Mouse (Mus musculus): ENCODE measurements around the gene Gm49361. TPM values are rescaled to one million over a fixed set of nuclear protein-coding genes. Genes with fewer than 3 reads are reported as not detected.

The Gm49361 gene
- polyA plus RNA-seq, 3 experiments from 2014 or later, result not detected

DNA sequence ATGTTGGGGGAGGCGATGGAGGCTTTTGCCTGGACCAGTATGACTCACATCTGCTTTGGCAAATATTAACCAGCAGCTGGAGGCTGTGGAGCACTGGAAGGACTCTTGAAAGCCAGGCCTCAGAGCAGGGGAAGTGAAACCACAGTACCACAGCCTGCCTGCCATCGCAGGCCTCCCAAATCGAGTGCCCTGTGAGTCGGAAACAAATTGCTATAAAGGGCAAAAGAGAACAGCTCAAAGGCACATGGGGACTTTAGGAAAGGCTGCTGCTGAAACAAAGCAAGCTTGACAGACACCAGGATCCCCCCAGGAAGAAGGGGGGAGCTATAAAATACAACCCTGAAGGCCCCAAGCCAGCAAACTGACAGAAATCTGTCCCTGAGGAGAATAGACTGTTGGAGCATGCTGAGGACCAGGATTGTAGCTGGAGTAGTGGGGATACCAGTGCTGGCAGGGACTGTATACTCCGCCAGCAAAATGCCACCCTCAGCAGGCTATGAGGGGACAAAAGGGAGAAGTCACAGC is 15.9 kb downstream of the Gm49361 start:
- ATAC-seq, result peak; percentile 74

DNA sequence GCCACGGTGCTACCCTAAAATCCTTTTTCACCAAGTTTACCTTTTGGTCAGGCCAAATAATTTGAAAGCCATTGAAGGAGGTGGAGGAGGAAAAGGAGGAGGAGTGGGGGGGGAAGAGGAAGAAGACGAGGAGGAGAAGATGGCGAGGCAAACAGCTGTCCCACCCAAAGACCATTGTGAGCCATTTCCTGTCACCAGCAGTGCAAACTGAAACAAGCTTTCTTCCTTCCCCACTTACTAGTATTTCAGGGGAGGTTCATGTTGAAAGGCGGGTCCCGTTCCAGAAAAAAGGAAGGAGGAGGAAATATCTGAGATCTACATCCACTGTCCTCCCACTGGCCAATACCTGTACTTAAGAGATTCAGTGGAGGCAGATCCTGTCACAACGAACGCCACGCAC is 16.5 kb downstream of the Gm49361 start:
- peak; percentile 53 for ATAC-seq

DNA sequence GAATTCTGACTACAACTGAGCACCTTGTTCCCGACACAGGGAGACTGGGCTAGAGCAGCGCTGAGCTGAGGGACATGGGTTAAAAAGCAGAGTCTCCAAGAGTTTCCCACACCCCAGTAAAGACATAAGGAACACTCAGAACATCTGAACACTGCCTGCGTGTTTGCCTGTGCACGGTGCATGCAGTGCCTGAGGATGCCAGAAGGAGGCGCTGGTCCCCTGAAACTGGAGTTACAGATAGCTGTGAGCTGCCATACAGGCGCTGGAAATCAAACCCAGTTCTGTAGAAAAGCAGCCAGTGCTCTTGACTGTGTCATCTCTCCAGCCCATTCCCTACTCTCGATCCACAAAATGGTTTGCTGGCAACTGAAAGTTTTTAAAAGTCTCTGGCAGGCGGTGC is 19.7 kb downstream of the Gm49361 start:
- no peak for ATAC-seq

DNA sequence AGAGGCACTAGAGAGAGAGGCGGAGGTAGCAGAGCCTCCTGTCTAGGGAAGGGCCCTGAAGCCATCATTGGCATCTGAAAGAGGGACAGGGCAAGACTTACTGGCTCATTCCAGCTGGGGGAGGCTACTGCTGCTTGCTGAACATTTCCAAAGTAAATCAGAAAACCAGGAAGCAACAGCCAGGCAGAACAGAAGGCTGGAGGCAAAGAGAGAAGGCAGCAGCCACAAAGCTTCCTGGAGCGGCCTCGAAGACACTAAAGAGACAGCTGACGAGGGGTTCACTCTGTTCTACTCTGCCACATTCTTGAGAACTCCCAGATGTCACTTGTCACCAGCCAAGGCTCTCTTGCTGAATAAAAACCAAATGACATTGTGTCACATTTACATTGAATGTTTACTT is 21.4 kb downstream of the Gm49361 start:
- no peak for ATAC-seq

DNA sequence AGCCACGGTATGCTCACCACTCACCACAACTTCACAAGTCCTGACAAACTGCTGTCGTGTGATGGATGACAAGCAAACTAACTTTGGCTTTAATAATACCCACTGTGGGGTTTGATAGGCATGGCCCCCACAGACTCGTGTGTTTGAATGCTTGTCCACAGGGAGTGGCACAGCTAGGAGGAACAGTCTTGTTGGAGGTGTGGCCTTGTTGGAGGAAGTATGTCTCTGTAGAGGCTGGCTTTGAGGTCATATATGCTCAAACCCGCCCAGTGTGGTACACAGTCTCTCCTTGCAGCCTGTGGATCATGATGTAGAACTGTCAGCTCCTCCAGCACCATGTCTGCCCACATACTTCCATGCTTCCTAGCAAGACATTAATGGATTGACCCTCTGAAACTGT is 27.7 kb downstream of the Gm49361 start:
- no peak for ATAC-seq

GRCm38 (mm10) chr14:57716601-57717245 is 29.2 kb downstream of the Gm49361 start:
- ATAC-seq, result no peak

GRCm38 (mm10) chr14:57712884-57713283 is 33.0 kb downstream of the Gm49361 start:
- ATAC-seq, result peak; percentile 88

DNA sequence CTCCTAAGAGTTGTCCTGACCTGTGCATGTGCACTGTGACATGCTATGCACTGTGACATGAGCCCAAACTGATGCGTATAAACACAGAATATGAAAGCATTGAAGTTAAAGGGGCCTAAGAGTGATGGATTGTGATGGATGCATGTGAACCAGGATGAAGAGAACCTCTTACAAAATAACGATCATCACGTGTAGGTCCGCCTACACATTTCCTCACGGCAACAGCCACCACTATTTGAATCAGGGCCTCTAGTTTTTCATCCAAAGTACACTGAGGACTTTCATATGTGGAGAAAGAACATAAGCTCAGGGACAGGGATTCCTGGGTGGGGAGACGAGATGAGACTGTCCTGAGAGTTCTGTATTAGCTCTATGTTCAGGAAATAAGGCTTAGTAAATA is 34.8 kb downstream of the Gm49361 start:
- ATAC-seq, result peak; percentile 54

- ATAC-seq, result no peak
Observed at GRCm38 (mm10) chr14:57709171-57709570, 36.7 kb downstream of the Gm49361 start.

DNA sequence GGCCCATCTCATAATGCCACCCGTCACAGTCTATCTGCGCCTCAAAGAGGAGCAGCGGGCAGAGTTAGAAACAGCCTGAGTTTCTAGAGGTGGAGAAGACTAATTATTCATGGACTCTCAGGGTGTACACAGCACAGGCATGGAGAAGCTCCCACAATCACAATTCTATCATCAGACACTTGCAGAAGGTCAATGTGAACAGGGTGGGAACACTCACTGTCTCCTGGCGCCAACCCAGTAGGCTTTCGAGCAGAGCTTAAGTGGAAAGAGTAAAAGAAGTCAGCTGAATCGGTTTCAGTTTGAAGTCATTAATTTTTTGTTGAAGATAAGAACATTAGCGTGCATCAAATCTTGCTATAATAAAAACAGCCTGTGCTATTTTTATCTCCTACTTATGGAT is 37.3 kb downstream of the Gm49361 start:
- no peak for ATAC-seq

GRCm38 (mm10) chr14:57707100-57707893 is 38.6 kb downstream of the Gm49361 start:
- no peak for ATAC-seq

GRCm38 (mm10) chr14:57706760-57707099 is 39.2 kb downstream of the Gm49361 start:
- ATAC-seq, result no peak

DNA sequence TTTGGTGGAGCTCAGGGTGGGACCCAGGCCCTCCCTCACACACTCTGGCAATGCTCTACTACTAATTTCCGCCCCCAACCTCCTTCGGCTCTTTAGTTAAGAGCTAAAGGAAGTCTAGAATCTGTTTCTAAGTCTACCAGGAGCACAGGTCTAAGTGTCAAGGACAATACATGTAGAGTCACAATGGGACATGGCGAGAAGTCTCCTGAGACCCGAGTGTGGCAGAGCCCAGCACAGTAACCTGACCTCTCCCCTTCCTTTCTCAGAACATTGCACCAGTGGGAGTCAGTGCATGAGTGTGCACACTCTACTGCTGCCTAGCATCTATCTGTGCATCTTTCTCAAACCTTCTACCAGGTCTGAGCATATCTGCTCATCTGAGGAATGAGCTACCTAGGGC is 40.1 kb downstream of the Gm49361 start:
- no peak for ATAC-seq

DNA sequence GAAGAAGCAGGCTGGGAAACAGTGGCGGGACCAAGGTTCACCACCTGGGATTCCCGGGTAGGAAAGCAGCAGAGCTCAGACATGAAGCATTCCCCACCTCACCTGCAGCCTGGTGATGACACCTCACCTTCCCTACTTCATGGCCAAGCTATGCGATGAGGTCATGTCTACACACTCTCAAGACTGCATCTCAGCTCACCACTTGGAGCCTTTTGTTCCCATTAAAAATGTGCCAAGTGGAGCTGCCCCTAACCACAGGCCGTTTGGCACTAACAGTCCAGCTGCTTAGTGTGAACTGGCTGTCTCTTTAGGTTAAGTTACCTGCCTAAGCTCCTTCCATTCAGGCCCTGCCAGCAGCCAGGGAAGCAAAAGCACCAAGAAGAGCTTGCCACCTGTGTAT is 40.8 kb downstream of the Gm49361 start:
- no peak for ATAC-seq

- no peak for ATAC-seq
Observed at GRCm38 (mm10) chr14:57701915-57702477, 43.9 kb downstream of the Gm49361 start.

DNA sequence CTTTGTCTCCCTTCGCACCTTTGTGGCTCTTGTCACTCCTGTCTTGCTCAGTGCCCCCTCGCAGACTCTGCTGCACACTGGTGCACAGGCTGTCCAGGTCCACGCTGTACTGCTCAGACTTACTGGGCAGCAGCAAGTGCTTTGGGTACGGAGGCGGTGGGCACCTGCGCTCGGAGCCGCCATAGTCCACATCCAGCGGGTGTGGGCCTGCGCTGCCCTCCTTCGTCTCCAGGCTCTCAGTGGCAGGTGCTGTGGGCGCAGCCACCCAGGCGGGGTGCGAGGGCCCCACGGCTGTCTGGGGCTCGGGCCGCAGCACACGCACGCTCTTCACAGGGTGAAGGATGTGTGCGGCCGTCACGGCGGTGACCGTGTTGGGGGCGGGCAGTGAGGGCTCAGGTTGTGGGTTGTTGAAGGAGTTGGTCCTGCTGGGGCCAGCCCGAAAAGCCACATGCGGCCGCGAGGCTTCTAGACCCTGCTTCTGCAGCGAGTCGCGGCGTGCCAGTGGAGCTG is 46.4 kb downstream of the Gm49361 start:
- no peak for ATAC-seq

- no peak for ATAC-seq
Observed at GRCm38 (mm10) chr14:57699016-57699415, 46.9 kb downstream of the Gm49361 start.

- ATAC-seq, result no peak
Observed at GRCm38 (mm10) chr14:57696066-57696465, 49.8 kb downstream of the Gm49361 start.

DNA sequence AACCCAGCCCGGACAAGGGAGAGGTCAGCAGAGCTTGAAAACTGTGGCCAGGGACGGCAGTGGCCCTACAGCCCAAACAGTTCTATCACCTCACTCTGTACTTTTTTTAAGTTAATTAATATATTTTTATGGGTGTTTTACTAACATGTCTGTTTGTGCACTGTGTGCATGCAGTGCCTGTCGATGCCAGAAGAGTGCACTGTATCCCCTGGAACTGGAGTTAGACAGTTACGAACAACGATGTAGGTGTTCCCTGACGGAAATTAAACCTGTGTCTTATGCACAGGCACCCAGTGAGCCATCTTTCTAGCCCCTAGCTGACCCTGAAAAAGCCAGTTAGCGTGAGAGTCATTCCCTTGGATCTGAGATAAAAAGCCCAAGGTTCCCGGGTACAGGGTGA is 50.4 kb downstream of the Gm49361 start:
- ATAC-seq, result no peak

DNA sequence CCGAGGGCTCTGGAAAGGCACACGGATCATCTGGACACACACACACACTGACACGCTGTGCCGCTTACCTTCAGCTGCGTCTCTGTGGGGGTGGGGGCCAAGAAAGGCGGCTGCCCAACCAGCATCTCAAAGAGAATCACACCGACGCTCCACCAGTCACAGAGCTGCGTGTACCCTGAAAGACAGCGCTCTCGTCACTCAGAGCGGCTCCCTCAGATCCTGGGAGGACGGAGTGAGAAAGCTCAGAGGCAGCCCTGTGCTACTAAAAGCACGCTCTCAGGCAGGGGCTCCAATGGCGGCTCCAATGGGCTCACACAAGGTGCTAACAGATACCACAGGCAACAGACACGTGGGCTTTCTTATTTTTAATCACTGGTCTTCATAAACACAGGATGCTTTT is 51.7 kb downstream of the Gm49361 start:
- no peak for ATAC-seq

GRCm38 (mm10) chr14:57692517-57693130 is 53.3 kb downstream of the Gm49361 start:
- ATAC-seq, result no peak

DNA sequence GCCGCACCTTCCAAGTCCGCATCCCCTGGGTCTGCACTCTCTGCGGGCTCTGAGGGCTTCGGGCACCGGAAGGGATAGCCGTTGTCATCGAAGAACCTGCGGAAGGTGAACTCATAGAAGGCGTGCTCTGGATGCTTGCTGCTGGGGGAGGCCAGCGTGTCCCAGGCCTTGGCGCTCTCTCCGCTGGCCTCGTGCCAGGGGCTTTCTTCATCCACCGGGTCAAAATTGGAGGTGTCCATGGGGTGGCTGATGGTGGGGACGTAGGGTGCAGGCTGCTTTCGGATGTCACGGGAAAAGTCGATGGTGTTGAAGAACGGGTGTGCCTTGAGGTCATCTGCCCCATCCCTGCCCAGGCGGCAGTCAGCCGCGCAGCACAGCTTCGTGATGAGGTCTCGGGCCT is 54.6 kb downstream of the Gm49361 start:
- no peak for ATAC-seq

DNA sequence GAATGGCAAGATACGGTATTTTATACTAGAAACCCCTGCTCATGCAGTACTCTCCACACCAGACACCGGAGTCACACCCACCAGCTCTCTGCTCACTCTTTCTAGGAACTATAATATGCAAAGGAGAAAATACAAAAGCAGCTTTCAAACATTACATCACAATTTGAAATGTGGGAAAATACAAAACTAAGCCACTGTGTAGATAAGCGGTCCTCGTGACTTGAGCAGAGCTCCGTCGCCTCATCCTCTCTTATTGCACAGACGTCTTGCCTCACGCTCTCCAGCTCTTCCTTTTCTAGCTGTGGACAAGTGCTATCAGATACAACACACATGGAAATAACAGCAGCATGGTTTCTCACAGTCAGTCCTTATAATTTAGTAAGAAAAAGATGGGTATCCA is 55.2 kb downstream of the Gm49361 start:
- ATAC-seq, result no peak

Data from inflammation-experienced regulatory T-cells, adult 6 months (primary cell).